Mouse (Mus musculus): ENCODE measurements around the gene Kdm6b. TPM values are rescaled to one million over a fixed set of nuclear protein-coding genes. Genes with fewer than 3 reads are reported as not detected.

The Kdm6b gene
- polyA plus RNA-seq, 1 experiment from 2014 or later, result 43.4 TPM

- H3K9me3 ChIP-seq, result no peaks in the 10 kb centered on the region
- peaks cover 99% of the 10 kb centered on the region for H3K4me1 ChIP-seq (replicated peaks)
- H3K27ac ChIP-seq, result peak overlapping the region; percentile 99
- H3K27me3 ChIP-seq (ENCODE audit: insufficient read depth, poor library complexity, severe bottlenecking), result peaks cover 19% of the 10 kb centered on the region
- DNase-seq (ENCODE audit: low spot score), result no peak
- 2% methylated on average over 8 of the region's 8 CpGs for WGBS
- H3K36me3 ChIP-seq, result peaks cover 20% of the 10 kb centered on the region
- peak overlapping the region; percentile 82 for H3K4me3 ChIP-seq
Measured at GRCm38 (mm10) chr11:69416921-69417448, 3.5 kb upstream of the Kdm6b start.

GRCm38 (mm10) chr11:69416509-69416908 lies 3.0 kb upstream of the Kdm6b start:
- Histone ChIP-seq H3K27me3 (ENCODE audit: insufficient read depth, poor library complexity, severe bottlenecking) (peaks cover 14% of the 10 kb centered on the region), H3K36me3 (peaks cover 25% of the 10 kb centered on the region), H3K4me3 (peak overlapping the region; percentile 82), H3K9me3 (no peaks in the 10 kb centered on the region), H3K4me1 (replicated peaks) (peaks cover 99% of the 10 kb centered on the region), H3K27ac (peak overlapping the region; percentile 99)
- WGBS, result 1% methylated on average over 4 of the region's 4 CpGs
- DNase-seq (ENCODE audit: low spot score), result no peak

GRCm38 (mm10) chr11:69415668-69416451 lies 2.4 kb upstream of the Kdm6b start:
- peak; percentile 87 for DNase-seq (ENCODE audit: low spot score)
- peaks cover 26% of the 10 kb centered on the region for H3K36me3 ChIP-seq
- 1% methylated on average over 23 of the region's 25 CpGs for WGBS
- peak overlapping the region; percentile 82 for H3K4me3 ChIP-seq
- H3K27me3 ChIP-seq (ENCODE audit: insufficient read depth, poor library complexity, severe bottlenecking), result peaks cover 8% of the 10 kb centered on the region
- peaks cover 94% of the 10 kb centered on the region for H3K4me1 ChIP-seq (replicated peaks)
- no peaks in the 10 kb centered on the region for H3K9me3 ChIP-seq
- peak overlapping the region; percentile 99 for H3K27ac ChIP-seq

- H3K9me3 ChIP-seq, result no peaks in the 10 kb centered on the region
- H3K4me1 ChIP-seq (replicated peaks), result peaks cover 94% of the 10 kb centered on the region
- peak overlapping the region; percentile 99 for H3K27ac ChIP-seq
- H3K4me3 ChIP-seq, result peak overlapping the region; percentile 82
- H3K36me3 ChIP-seq, result peaks cover 26% of the 10 kb centered on the region
- peak; percentile 69 for DNase-seq (ENCODE audit: low spot score)
- peaks cover 2% of the 10 kb centered on the region; the same call in 1 of the 2 replicates for H3K27me3 ChIP-seq (ENCODE audit: insufficient read depth, poor library complexity, severe bottlenecking)
- 0% methylated on average over 3 of the region's 3 CpGs for WGBS
Measured at GRCm38 (mm10) chr11:69415327-69415667, 1.8 kb upstream of the Kdm6b start.

DNA sequence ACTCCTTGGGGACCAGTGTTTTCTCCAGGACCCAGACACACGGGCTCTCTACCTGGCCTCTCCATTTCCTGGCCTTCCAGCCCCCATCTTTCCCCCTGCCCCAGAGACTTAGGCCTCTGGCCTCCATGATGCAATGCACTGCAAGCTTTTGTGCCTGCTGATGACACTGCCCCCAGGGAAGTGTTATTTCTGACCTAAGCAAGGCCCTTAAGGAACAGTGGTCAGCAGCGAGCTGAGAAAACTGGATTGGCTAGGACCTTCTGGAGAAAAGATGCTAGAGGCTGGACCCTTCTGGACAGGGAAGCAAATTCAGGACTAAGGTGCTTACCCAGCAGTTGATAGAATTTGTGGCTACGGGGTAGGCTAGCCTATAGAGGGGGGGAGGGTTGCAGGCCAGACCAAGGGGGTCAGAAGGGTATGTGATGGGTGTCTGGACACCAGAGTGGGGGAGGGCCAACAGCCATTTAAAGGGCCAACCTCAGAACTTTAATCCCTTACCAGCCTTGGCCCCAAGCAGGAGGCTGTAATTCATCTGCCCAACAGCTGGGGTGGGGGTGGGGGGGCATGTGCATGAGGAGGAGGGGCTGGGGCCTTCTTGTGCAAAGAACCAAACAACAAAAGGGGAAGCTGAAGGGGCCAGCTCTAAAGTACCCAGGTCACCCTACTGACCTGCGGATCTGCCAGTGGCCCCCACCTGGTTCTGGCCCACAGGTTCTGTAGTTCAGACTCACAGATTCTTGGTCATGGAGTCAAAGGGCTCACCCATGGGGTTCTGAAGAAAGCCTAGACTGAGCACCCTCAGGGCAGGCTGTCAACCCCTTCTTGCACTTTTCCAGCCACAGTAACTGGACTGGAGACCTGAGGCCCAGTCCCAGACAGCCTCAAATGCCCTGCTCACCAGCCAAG lies 1.2 kb upstream of the Kdm6b start:
- DNase-seq (ENCODE audit: low spot score), result peak; percentile 55
- H3K27me3 ChIP-seq (ENCODE audit: insufficient read depth, poor library complexity, severe bottlenecking), result no peaks in the 10 kb centered on the region
- peaks cover 26% of the 10 kb centered on the region for H3K36me3 ChIP-seq
- peak overlapping the region; percentile 99 for H3K27ac ChIP-seq
- peak overlapping the region; percentile 82 for H3K4me3 ChIP-seq
- H3K9me3 ChIP-seq, result no peaks in the 10 kb centered on the region
- WGBS, result 18% methylated on average over 4 of the region's 4 CpGs
- peaks cover 93% of the 10 kb centered on the region for H3K4me1 ChIP-seq (replicated peaks)

DNA sequence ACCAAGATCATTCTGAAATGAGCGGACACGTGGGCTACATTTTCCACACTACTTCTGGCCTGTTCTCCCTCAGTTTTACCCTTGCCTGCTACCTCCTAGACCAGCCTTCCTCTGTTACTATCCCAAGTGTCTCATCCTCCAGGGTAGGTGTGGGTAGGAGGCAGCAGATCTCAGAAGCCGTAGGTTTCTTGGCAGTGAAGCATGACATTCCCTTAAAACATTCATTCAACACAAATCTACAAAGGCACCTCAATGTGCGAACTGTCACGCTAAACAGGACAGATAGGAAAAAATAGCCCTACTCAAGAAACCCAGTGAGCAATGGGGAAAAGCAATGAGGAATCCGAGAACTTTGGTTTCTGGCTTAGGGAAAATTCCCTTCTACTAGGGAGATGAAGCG lies 927 bp downstream of the Kdm6b start:
- Histone ChIP-seq H3K4me3 (peak overlapping the region; percentile 82), H3K27ac (peak overlapping the region; percentile 99), H3K36me3 (peaks cover 35% of the 10 kb centered on the region), H3K4me1 (replicated peaks) (peaks cover 92% of the 10 kb centered on the region), H3K9me3 (no peaks in the 10 kb centered on the region), H3K27me3 (ENCODE audit: insufficient read depth, poor library complexity, severe bottlenecking) (no peaks in the 10 kb centered on the region)
- no peak for DNase-seq (ENCODE audit: low spot score)
- 63% methylated on average over 7 of the region's 7 CpGs for WGBS

- peak; percentile 66 for DNase-seq (ENCODE audit: low spot score)
- WGBS, result under 1% methylated on average over 39 of the region's 39 CpGs
- Histone ChIP-seq H3K9me3 (no peaks in the 10 kb centered on the region), H3K27ac (peak overlapping the region; percentile 99), H3K4me3 (peak overlapping the region; percentile 82), H3K4me1 (replicated peaks) (peaks cover 86% of the 10 kb centered on the region), H3K36me3 (peaks cover 44% of the 10 kb centered on the region), H3K27me3 (ENCODE audit: insufficient read depth, poor library complexity, severe bottlenecking) (no peaks in the 10 kb centered on the region)
Measured at GRCm38 (mm10) chr11:69411538-69412203, 1.8 kb downstream of the Kdm6b start.

DNA sequence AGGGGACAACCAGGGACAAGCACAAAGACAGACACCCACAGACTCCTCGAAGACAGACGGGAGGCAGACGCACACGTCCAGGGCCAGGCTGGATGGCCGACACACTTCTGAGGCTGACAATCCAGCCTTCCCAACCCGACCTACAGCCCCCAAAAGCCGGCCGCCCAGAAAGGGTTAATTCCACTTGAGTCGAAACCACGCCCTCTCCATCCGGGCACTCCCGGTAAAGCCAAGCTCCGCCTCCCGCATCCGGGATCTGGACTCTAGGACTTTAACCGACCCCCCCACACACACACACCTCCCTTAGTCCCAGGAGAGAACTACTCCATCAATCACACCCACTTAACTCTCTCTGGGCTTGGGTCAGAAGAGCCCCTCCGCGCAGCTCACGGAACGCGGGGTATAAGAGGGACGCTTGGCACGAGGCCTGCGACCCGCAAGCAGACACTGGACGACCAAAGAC lies 2.4 kb downstream of the Kdm6b start:
- DNase-seq (ENCODE audit: low spot score), result peak; percentile 97
- H3K4me1 ChIP-seq (replicated peaks), result peaks cover 81% of the 10 kb centered on the region
- H3K36me3 ChIP-seq, result peaks cover 50% of the 10 kb centered on the region
- 0% methylated on average over 26 of the region's 26 CpGs for whole genome bisulfite sequencing
- peak overlapping the region; percentile 82 for H3K4me3 ChIP-seq
- no peaks in the 10 kb centered on the region for H3K27me3 ChIP-seq (ENCODE audit: insufficient read depth, poor library complexity, severe bottlenecking)
- no peaks in the 10 kb centered on the region for H3K9me3 ChIP-seq
- peak overlapping the region; percentile 99 for H3K27ac ChIP-seq

DNA sequence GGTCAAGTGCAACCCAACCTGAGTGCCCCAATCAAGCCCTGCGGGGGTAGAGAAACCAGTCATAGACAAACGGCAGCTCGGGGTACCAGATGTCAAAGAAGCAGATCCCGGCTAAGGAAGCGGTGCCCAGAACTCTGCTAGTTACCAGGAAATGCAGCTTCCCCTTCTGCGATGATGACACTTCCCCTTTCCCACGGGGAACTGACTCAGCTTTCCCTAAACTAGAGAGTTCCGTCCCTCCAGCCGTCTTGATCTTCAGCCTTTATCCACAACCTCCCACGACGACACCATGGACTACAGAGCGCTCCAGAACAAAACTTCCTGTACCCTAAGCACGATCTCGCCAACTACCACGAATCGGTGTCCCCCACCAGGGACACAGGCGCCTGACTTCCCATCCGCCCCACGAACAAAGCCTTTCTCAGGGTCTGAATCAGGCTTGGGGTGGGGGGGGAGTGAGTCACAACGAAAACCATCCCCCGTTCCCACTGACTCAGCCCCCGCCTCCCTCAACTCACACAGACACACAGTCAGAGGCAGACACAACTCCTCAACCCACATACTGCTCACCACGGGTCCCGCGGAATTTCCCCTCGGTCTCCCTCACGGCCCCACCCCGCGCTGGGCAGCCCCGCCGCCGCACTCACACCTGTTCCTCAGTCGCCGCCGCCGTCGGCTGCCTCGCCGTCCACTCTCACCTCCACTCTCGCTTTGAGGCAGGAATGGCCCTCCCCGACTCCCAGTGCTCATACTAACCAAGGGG lies 3.0 kb downstream of the Kdm6b start:
- Histone ChIP-seq H3K9me3 (no peaks in the 10 kb centered on the region), H3K4me3 (peak overlapping the region; percentile 82), H3K4me1 (replicated peaks) (peaks cover 75% of the 10 kb centered on the region), H3K27me3 (ENCODE audit: insufficient read depth, poor library complexity, severe bottlenecking) (no peaks in the 10 kb centered on the region), H3K27ac (peak overlapping the region; percentile 99), H3K36me3 (peaks cover 56% of the 10 kb centered on the region)
- DNase-seq (ENCODE audit: low spot score), result no peak
- WGBS, result under 1% methylated on average over 41 of the region's 41 CpGs

DNA sequence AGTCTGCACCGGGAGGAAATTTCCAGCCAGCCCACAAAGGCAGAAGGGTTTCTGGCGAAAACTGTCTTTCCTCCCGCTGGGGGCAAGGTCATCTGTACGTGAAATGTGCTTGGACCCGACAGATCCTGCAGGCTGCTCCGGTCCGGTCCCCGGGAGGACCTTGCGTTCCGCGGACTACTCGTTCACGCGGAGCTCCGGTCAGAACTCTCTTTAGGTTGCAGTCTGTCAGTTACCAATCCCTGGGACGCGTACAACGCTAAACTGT lies 3.5 kb downstream of the Kdm6b start:
- no peaks in the 10 kb centered on the region for H3K27me3 ChIP-seq (ENCODE audit: insufficient read depth, poor library complexity, severe bottlenecking)
- H3K27ac ChIP-seq, result peak overlapping the region; percentile 99
- H3K4me3 ChIP-seq, result peak overlapping the region; percentile 82
- H3K36me3 ChIP-seq, result peaks cover 61% of the 10 kb centered on the region
- WGBS, result under 1% methylated on average over 18 of the region's 18 CpGs
- H3K9me3 ChIP-seq, result no peaks in the 10 kb centered on the region
- H3K4me1 ChIP-seq (replicated peaks), result peaks cover 70% of the 10 kb centered on the region
- DNase-seq (ENCODE audit: low spot score), result no peak

GRCm38 (mm10) chr11:69409378-69410044 lies 4.0 kb downstream of the Kdm6b start:
- Histone ChIP-seq H3K4me1 (replicated peaks) (peaks cover 66% of the 10 kb centered on the region), H3K36me3 (peaks cover 66% of the 10 kb centered on the region), H3K27ac (peak overlapping the region; percentile 99)

More at GRCm38 (mm10) chr11:69409378-69410044, 4.0 kb downstream of the Kdm6b start:
- Histone ChIP-seq H3K9me3 (no peaks in the 10 kb centered on the region), H3K4me3 (peak overlapping the region; percentile 82), H3K27me3 (ENCODE audit: insufficient read depth, poor library complexity, severe bottlenecking) (no peaks in the 10 kb centered on the region)
- peak; percentile 89 for DNase-seq (ENCODE audit: low spot score)
- WGBS, result under 1% methylated on average over 46 of the region's 46 CpGs
